Mouse (Mus musculus) NIH3T3 (cell line): ENCODE data around the gene Dhx40.
"Not testable (repeated sequence)": the region's sequence is repeated elsewhere in the genome, so short reads cannot be mapped to it uniquely, and the experiment has no call there.

ENCODE experiments used
- DNase-seq: peaks from one replicate; pipeline ENCODE4 v3.0.0-alpha.2; 2012; ENCODE audit warnings: low read depth

Dhx40 gene

DNA sequence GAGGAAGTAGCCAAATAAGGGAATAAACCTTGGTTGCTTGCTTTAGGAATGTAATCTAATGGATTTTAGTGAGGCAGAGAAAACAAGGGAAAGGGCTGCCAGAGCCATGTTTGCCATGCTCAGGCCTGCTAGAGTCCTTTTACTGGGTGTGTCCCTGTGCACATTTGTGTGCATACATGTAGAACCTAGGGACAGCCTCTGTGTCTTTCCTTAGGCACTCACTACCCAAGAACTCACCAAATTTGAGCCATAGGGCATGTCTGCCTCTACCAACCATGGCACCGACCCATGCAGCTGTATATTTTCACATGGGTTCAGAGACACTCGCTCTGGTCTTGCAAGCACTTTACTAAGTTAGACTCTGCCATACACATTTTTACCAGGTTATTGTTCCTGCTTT lies 11.4 kb upstream of the Dhx40 start:
- DNase-seq: no peak

DNA sequence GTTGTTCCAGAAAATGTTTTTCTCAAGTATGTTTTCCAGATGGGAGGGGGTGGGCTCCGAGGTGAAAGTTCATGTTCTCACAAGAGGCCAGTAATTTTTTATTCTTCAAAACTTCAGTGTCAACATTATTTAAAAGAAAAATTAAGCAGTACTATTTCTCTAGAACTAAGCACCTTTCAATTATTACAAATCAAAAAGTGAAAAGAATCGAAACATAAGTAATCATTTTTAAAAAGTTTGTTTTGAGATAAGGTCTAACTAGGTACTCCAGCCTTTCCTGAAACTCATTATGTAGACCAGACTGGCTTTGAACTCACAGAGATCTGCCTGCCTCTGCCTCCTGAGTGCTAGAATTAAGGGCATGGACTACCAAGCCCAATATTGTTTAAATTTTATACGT lies 8.7 kb upstream of the Dhx40 start:
- not testable (repeated sequence) for DNase-seq

DNA sequence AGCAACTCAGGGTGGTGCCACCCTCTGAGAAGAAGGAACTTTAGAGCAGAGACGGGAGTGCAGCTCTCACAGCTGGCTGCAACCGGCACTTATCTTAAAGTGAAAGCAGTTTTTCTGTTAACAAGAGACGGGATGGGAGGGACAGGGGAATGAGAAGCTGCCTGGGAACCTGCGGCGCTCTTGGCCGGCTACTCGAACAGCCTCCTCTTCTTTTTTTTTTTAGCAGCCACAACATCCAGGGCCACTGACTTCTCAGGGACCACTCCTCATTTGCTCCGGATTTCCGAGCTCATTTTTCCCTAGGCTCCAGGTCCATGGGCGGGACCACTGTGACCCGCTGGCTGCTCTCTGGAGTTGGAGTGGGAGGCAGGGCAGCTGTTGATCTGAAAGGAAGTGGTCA lies 6.9 kb upstream of the Dhx40 start:
- DNase-seq: not testable (repeated sequence)

DNA sequence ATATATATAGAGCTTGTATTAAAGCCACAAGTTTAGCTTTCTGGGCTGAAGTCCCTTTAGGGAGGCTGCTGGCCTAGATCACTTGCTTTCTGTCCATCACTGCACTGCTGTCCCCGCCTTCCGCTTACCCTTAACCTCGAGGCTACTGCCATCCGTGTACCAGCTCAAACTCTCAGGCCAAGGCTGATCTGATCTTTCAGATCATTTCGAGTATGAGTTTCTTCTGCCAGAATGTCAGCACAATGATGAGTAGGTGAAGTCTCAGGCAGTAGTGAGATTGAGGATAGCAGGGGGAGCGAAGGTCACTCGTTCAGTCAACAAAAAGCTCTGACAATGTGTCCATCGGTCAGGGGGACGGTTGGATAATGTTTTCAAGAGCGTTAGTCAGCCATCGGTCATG lies 5.7 kb upstream of the Dhx40 start:
- not testable (repeated sequence) for DNase-seq

DNA sequence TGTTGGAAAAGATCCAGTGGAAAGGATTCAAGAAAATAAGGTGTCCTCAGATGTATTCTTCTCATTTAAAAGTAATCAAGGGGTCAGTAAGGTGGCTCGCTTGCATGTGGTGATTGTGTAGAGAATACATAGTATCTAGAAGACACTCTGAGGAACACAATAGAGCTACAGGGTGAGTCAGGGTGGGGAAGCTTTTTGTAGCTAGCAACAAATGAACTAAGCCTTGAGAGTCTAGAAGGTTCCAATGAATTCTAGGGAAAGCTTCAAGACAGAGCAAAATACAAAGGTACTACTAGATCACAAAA lies 3.7 kb upstream of the Dhx40 start:
- no peak for DNase-seq

DNA sequence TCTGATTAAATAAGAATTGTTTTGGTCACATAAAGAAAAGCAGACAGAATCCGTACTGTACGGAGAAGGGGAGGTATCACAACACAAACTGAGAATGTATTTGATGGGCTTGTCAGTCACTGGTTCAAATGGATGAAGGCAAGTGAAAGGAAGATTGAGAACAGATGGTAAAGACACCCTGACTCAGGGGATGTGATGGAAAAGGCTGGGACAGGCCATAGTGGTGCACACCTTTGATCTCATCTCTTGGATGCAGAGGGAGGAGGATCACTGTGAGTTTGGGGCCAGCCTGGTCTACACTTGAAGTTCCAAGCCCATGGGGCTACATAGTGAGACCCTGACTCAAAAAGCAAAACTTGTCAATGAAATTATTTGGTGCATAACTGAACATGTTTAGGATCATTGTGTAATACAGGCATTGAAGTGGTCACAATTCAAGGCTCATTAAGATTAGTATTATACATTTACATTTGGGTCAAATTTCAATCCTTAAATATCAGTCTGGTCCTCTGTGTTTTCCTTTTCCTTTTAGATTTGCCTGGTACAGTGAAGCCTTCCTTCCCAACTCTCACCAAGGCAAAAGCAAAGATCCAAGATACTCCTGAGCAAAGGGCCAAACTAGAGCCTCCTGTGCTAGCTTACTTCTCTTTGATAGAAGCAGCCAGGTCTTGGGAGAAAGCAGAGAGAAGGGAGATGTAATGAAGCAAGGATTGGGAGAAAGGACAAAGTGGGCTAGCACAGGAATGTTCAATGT lies 3.2 kb upstream of the Dhx40 start:
- DNase-seq: no peak

DNA sequence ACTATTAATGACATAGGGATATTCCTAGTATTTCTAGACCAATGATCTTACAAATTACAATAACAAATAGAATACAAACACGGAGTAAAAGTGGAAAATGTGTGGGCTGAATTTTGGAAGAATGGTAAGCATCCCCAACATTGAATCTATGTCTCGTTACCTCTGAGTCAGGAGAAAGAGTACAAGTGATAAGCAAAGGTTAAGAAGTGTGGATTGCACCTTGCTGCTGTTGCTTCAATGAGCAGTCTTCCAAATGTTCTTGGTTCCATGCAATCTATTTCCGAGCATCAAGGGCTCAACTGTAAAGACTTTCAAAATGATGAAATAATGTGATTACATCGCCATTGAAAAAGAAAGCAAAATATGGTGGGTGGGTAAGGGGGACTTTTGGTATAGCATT lies 2.3 kb upstream of the Dhx40 start:
- DNase-seq: no peak

DNA sequence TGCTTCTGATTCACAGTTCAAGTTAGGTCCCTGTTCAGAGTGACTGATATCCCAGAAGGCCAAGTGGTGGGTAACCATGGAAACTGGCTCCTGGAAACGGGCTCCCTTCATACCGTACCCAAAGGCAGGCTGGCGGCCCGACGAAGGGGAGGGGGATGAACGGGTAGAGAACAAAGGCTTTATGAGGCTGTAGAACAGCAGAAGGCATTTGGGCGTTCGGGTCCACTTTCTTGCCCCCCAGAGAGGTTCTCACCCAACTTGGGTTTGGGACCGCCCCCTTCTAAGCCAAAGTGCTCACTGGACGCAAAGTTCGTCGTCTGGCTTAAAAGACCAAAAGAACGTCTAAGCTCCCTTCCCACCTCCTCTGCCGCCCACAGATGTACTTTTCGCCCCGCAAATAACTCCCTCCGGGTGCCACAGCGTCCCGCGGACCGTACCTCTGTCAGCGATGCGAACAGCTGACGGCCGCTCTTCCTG lies 507 bp downstream of the Dhx40 start:
- DNase-seq: peak; percentile 68

DNA sequence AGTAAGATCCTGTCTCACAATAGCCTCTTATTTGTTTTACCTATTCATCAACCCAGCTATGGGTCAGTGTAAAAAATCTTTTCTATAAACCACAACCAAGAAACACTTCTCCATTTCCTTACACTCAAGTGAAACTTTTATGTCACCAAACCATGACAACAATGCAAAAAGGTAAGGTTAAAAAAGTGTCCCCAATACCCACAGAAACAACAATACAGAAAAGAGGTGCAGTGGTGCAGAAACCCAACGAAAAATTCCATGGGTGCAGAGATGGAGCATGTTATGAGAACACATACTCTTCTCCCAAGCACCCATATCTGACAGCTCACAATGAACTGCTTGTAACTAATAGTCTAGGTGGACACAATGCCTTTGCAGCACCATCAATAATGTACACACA lies 13.4 kb downstream of the Dhx40 start:
- no peak for DNase-seq

DNA sequence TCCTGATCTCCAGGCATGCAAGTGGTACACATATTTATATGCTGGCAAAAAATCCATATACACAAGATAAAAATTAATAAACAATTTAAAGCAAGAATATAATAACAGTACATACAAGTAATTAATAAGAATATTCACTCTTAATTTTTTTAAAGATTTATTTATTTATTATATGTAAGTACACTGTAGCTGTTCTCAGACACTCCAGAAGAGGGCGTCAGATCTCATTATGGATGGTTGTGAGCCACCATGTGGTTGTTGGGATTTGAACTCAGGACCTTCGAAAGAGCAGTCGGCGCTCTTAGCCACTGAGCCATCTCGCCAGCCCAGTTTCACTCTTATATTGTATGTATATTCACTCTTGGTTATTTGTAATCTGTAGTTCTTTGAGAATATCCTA lies 20.1 kb downstream of the Dhx40 start:
- not testable (repeated sequence) for DNase-seq

DNA sequence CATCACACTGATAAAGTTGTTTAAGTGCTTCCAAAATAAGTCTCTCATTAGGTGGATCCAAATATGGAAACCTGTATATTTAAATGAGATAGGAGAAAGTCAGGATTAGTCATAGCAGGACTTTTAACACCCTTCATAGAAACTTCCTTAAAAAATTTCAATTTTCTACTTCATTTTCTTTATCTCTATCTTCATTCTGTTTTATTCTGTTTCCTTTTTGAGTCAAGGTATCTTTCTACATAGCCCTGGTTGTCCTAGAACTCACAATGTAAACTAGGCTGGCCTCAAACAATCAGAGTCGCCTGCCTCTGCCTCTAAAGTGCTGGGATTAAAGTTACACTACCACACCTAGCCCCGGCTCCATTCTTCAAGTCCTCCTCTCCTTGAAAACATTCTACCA lies 21.8 kb downstream of the Dhx40 start:
- no peak for DNase-seq

DNA sequence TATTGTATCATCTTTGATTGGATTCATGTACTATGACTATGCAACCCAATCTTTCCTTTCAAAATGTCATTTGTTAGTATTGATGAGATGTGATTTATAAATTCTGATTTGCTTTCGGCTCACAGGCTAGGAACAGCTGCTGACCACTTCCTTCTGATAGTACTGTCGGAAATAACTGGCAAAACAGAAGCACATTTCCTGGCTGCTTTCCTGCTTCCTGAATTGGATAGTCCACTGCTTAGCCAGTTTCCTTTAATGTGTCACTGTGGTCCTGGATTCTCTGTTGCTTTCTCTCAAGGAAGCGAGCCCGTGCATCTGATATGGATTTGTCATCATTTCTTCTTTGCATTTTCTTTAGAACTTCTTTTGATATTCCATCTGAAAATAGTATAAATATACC lies 37.7 kb downstream of the Dhx40 start:
- no peak for DNase-seq

DNA sequence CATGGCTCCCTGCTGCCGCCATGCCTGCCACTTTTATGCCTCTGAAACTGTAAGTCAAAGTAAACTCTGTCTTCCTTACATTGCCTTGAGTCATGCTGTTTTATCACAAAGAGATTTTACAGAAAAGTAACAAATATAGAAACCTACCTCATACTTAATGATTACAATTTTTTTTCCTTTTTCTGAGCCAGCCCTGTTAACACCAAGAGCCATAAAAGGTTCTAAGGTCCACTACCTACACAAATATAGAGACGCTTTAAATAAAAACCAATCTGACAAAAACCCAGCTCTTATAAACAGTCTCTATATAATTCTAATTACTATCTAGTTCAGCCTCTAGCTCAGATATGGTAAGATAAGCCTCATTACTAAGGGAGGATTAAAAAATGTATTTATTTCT lies 43.0 kb downstream of the Dhx40 start:
- DNase-seq: no peak

DNA sequence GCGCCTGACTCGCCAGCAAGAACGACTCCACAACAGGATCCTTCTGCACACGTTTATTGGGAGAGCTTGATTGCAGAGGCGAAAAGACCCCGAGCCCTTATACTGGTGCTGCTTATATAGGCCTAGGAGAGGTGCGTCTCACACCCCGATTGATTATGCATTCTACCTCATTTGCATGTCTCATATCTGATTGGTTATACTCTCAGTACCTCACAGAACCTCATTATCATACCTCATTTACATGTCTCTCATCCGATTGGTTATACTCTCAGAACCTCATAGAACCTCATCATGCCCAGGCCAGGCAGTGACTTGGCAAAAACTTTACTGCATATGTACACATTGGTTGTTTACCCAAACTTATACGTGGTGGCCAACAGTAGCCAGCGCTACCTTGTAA lies 44.4 kb downstream of the Dhx40 start:
- DNase-seq: not testable (repeated sequence)

DNA sequence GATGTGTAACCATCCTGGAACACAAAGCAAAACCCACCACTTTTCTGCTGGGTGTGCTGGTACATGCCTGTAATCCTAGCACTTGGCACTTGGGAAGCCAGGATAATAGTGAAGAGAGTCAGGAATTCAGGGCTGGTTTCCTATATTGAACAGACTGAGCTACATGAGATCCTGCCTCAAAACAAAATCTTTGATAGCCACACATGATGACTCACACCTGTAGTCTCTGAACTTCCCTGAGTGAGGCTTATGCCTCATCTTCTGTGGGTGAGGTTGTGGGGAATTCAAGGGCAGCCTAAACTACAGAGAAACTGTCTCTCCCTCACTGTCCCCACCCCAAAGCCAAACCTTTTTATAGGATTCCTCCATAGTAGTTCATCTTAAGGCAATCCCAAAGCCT lies 47.2 kb downstream of the Dhx40 start:
- DNase-seq: peak; percentile 41

DNA sequence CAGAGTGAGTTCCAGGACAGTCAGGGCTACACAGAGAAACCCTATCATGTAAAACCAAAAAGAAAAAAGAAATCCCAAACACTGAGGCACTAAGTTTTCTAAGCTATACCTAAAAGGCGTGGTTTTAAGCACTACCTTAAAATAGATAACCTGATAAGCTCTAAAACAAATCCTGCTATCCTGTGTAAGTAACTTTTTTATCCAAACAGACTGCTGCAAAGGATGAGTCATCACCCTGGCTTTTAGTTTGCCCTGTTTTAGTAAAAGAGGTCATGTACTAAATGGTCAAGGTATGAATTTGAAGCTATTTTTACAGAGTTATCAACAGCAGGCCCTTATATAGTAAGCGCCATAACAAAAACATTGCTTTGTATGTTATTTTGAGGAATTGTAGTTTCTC lies 47.7 kb downstream of the Dhx40 start:
- DNase-seq: peak; percentile 49

DNA sequence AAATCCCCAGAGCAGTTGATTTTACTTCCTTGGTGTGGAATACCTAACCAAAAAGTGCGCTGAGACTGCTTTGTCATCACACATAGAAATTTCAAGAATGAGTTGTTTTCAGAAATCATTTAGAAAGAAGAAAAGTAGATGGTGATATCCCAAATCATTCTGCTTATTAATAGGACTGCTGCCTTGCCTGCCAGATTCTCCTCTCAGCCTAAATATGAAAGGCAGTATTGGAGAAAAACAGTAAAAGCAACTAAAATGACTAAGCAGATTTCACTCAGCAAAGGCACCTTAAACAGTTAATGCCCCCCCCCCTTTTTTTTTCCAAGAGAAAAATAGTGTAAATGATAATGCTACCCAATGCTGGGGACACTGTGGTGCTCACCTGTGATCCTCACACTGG lies 48.3 kb downstream of the Dhx40 start:
- no peak for DNase-seq

DNA sequence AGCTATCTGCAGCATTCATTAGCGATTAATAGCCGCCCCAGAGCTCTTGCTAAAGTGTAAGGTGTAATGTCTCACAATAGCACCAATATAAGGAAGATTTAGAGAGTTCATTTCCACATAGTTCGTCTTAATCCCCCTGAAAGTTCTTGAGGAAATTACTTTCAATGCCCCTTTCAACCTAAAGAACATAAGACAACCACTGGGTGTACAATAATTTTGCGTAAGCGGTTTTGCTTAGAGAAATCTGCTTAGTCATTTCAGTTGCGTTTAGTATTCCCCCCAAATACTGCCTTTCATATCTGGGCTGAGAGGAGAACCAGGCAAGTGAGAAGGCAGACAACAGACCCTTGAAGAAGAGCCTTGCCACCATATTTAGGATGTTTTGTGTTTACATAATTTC lies 49.0 kb downstream of the Dhx40 start:
- peak; percentile 56 for DNase-seq

DNA sequence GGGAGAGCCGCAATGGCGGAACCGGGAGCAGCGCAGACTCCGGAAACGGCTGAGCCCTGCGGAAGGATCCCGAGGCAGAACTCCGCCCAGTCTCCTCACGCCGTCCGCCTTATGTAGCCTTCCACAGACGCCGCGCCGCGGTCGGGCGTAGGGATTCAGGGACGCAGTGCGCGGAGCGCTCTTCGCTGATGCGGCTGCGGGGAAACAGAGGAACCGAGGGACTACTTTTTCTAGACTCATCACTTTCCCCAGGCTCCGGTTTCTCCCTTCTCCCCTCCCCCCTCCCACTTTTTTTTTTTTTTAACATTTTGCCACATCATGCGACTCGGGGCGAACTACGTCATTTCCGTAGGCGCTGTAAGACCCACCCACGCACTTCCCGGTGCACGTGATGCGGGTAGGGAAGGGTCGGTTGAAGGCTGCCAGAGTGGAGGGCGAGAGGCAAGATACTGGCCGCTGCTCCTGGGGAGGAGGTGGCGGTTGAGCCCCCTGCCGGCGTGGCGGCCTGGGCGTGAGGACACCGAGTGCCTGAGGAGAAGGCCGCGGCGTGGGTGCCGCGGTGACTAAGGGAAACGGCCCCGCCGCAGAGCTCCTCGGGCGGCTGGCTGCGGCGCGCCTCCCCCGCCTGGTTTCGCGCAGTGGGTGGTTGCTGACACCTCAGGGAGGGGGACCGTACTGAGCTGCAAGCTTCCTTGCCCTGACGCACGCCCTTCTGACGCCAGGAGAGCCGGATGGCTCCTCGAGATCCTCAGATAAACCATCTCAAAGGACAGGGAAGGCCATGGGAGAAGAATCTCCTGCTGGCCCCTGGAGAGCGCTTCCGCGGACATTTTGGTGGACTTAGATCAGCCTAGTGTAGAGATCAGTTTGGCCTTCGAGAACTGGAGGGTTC lies 49.8 kb downstream of the Dhx40 start, which contains the start of gene Cltc:
TSS of gene Cltc (minus strand) at position 86 of the 892 bp plus-strand sequence.
- DNase-seq: peak; percentile 99

DNA sequence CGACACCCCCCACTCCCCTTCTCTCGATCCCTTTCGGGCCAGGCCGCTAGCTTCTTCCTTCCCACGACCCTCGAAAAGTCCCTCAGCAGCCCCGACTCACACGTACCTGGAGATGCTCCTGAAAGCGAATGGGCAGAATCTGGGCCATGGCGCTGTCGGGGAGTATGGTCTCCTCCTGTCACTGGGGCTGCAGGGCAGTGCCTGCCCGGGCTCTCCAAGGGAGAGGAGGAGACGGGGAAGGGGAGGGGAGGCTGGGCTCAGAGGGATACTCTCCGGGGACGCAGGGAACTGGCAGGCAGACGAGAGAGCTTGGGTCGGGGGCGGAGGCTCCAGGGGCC lies 50.4 kb downstream of the Dhx40 start:
- DNase-seq: no peak

DNA sequence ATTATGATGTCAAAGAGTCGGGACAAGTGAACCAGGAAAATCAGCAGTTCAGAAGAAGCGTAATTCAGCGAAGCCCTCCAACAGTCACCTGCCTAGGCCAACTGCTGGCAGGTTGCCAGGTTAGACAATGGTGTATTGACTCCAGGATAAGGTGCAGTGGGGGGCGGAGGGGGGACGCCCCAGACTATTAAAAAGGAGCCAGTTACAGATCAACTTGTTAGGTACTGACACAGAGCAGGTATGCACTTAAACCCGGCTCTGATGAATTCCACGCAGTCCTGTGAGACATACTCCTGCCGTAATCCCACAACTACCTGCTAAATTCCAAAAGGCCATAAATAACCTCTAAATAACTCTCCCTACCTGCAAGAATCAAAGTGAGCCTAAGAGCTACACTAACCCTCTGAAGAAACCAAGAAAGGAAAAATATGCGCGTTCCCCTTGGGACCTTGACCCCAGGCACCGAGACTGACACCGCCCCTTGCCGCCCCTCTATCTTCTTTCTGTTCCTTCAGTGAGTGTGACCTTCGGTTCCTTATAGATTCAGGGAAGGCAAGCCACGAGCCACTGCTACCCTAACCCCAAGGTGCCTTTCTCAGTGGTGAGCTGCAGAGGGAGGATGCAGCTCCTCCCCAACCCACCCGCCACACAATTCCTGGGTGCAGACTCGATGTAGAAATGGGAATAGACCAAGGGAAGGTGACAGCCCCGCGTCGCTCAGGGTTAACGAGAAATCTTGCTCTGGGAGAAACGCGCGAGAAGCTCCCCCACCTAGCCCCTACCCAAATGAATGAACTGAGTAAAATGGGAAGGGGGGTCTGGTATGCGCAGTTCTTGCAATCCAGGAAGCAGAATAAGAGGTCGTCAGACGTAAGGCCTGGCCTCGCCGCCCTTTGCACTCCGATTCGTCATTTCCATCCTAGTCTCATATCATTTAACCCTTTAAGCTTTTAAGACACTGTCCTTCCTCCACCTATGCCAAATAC lies 51.1 kb downstream of the Dhx40 start:
- DNase-seq: peak; percentile 67

DNA sequence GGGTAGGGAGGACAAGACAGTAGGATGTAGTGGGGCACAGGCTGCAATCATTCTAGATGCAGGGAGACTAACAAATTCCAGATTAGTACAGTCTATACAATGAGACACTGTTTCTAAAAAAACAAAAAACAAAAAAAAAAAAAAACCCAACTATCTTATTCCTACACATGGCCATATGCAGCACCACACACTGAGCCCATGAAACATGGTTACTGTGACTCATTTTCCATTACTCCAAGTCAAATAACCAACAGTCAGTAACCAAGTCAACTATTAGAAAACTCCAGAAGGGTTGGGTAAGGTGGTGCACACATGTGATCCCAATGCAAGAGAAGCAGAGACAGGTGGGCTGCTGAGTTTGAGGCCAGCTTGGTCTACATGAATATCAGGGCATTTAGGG lies 55.1 kb downstream of the Dhx40 start:
- no peak for DNase-seq
